Mouse (Mus musculus) cerebellum, adult 2 months (tissue): ENCODE measurements around the gene Tor1b.

ENCODE experiments used
- CTCF ChIP-seq: fragments of 200-500 bp; IDR thresholded peaks from 2 replicates; pipeline ENCODE4 v1.5.1; 2011; ENCODE audit warnings: low read depth, mild to moderate bottlenecking, control low read depth, low read length, moderate library complexity, borderline replicate concordance; ENCODE audit not compliant: insufficient read depth
- POLR2A ChIP-seq: fragments of 200-500 bp; IDR thresholded peaks from 2 replicates; pipeline ENCODE4 v1.6.1; 2011; ENCODE audit warnings: low read length, control low read depth, borderline replicate concordance; ENCODE audit not compliant: insufficient read depth

DNA sequence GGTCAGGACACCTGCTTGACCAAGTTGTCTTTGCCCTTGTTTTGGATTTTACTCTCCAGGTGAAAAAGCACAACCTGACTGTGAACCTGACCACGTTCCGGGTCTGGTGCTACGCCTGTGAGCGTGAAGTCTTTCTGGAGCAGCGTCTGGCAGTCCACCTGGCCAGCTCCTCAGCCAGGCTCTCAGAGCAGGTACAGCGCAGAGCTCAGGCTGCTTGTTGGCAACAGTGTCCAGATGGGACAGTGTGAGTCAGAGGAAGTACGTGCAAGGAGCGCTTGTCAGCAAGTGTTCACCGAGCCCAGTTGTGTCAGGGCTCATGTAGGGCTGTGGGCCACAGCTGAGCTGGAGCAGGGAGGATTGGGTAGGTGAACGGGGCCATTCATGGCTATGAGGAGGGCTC is 50.1 kb downstream of the Tor1b start:
- TF ChIP-seq CTCF (no peak), POLR2A (no peak)
